Mouse (Mus musculus) layer of hippocampus, adult 8-10 months (tissue): ENCODE results near the gene Fbxo9. TPM values are rescaled to one million over a fixed set of nuclear protein-coding genes. Genes with fewer than 3 reads are reported as not detected.
"Not testable (repeated sequence)": the region's sequence is repeated elsewhere in the genome, so short reads cannot be mapped to it uniquely, and the experiment has no call there.

ENCODE experiments used
- DNase-seq, 2 experiments: peaks; one replicate each; pipeline ENCODE4 v3.0.0; 2022; ENCODE audit warnings: low spot score in 2 of 2
- total RNA-seq, 4 experiments: library from RNA; stranded (reverse); gene quantifications; 2 replicates each; pipeline ENCODE4 v1.2.4; 2022

The Fbxo9 gene
- 100 to 1,000 TPM in 1 of 4 experiments, 10 to 100 TPM in 3; 89.9 to 102 (median 97.3) TPM for total RNA-seq

- peak; percentile 91 to 92 for DNase-seq
Observed at GRCm38 (mm10) chr9:78108796-78109239, at the start of gene Fbxo9, which contains the start of gene Ick. Gene Fbxo9, minus strand, starts transcription at chr9:78109065. Gene Ick, plus strand, starts transcription at chr9:78109192.

GRCm38 (mm10) chr9:78157221-78157620 is 48.4 kb upstream of the Fbxo9 start:
- DNase-seq: no peak

- no peak for DNase-seq
Observed at GRCm38 (mm10) chr9:78154211-78154977, 45.5 kb upstream of the Fbxo9 start.

GRCm38 (mm10) chr9:78149770-78150169 is 40.9 kb upstream of the Fbxo9 start:
- not testable (repeated sequence) for DNase-seq

GRCm38 (mm10) chr9:78148149-78148548 is 39.3 kb upstream of the Fbxo9 start:
- no peak for DNase-seq

GRCm38 (mm10) chr9:78146627-78147026 is 37.8 kb upstream of the Fbxo9 start:
- no peak for DNase-seq

- peak; percentile 49 to 72 for DNase-seq
Observed at GRCm38 (mm10) chr9:78146099-78146498, 37.2 kb upstream of the Fbxo9 start.

GRCm38 (mm10) chr9:78139463-78139862 is 30.6 kb upstream of the Fbxo9 start:
- no peak for DNase-seq

GRCm38 (mm10) chr9:78138044-78138676 is 29.3 kb upstream of the Fbxo9 start:
- no peak for DNase-seq

- DNase-seq: no peak
Observed at GRCm38 (mm10) chr9:78135658-78136057, 26.8 kb upstream of the Fbxo9 start.

- DNase-seq: no peak
Observed at GRCm38 (mm10) chr9:78126643-78127042, 17.8 kb upstream of the Fbxo9 start.

GRCm38 (mm10) chr9:78126007-78126406 is 17.1 kb upstream of the Fbxo9 start:
- no peak for DNase-seq

GRCm38 (mm10) chr9:78124297-78124696 is 15.4 kb upstream of the Fbxo9 start:
- no peak for DNase-seq

- DNase-seq: no peak
Observed at GRCm38 (mm10) chr9:78122939-78123712, 14.3 kb upstream of the Fbxo9 start.

GRCm38 (mm10) chr9:78121985-78122384 is 13.1 kb upstream of the Fbxo9 start:
- DNase-seq: no peak

- DNase-seq: no peak
Observed at GRCm38 (mm10) chr9:78121358-78121757, 12.5 kb upstream of the Fbxo9 start.

- no peak for DNase-seq
Observed at GRCm38 (mm10) chr9:78117690-78118089, 8.8 kb upstream of the Fbxo9 start.

GRCm38 (mm10) chr9:78115746-78116145 is 6.9 kb upstream of the Fbxo9 start:
- DNase-seq: no peak

- DNase-seq: no peak
Observed at GRCm38 (mm10) chr9:78113538-78113885, 4.6 kb upstream of the Fbxo9 start.

- peak; percentile 80 to 91 for DNase-seq
Observed at GRCm38 (mm10) chr9:78112770-78113537, 4.1 kb upstream of the Fbxo9 start.

GRCm38 (mm10) chr9:78111456-78111855 is 2.6 kb upstream of the Fbxo9 start:
- DNase-seq: no peak
